Mouse (Mus musculus) myocyte (in vitro differentiated cells): ENCODE measurements around the gene Defb23.

Experiments
- CEBPB ChIP-seq: IDR thresholded peaks from 2 replicates; pipeline ENCODE4 v1.6.1; 2011; ENCODE audit warnings: mild to moderate bottlenecking, moderate library complexity; ENCODE audit not compliant: poor library complexity, insufficient read depth, severe bottlenecking
- E2F4 ChIP-seq: IDR thresholded peaks from one replicate; pipeline ENCODE4 v1.6.1; 2011; ENCODE audit warnings: mild to moderate bottlenecking, control low read depth, moderate library complexity; ENCODE audit not compliant: insufficient read depth
- MAX ChIP-seq: IDR thresholded peaks from one replicate; pipeline ENCODE4 v1.6.1; 2011; ENCODE audit warnings: low read depth, mild to moderate bottlenecking, control low read depth
- MYOD1 ChIP-seq, 3 experiments: IDR thresholded peaks; one replicate each; pipeline ENCODE4 v1.6.1; 2011; ENCODE audit warnings: control low read depth in 2 of 3, low read depth in 2 of 3, mild to moderate bottlenecking in 2 of 3, moderate library complexity in 1 of 3; ENCODE audit not compliant: insufficient read length in 2 of 3, control insufficient read depth in 1 of 3
- MYOG ChIP-seq, 3 experiments: IDR thresholded peaks; one replicate each; pipeline ENCODE4 v1.6.1; 2011; ENCODE audit warnings: control low read depth in 2 of 3, low read depth in 2 of 3, mild to moderate bottlenecking in 2 of 3; ENCODE audit not compliant: insufficient read length in 2 of 3, control insufficient read depth in 1 of 3, insufficient read depth in 1 of 3
- POLR2A ChIP-seq: IDR thresholded peaks from one replicate; pipeline ENCODE4 v1.6.1; 2011; ENCODE audit warnings: low read depth, mild to moderate bottlenecking, control low read depth, moderate library complexity; ENCODE audit not compliant: insufficient read length
- POLR2AphosphoS2 ChIP-seq: IDR thresholded peaks from one replicate; pipeline ENCODE4 v1.6.1; 2011; ENCODE audit warnings: low read depth, control low read depth; ENCODE audit not compliant: insufficient read length
- REST ChIP-seq: IDR thresholded peaks from one replicate; pipeline ENCODE4 v1.6.1; 2011; ENCODE audit warnings: mild to moderate bottlenecking, control low read depth, moderate library complexity; ENCODE audit not compliant: insufficient read depth, insufficient read length
- SRF ChIP-seq: IDR thresholded peaks from one replicate; pipeline ENCODE4 v1.6.1; 2011; ENCODE audit warnings: low read depth; ENCODE audit not compliant: control insufficient read depth, insufficient read length
- TCF12 ChIP-seq: IDR thresholded peaks from one replicate; pipeline ENCODE4 v1.6.1; 2011; ENCODE audit warnings: mild to moderate bottlenecking, control low read depth; ENCODE audit not compliant: poor library complexity, insufficient read depth, severe bottlenecking
- TCF3 ChIP-seq: IDR thresholded peaks from one replicate; pipeline ENCODE4 v1.6.1; 2011; ENCODE audit warnings: low read depth, control low read depth; ENCODE audit not compliant: insufficient read length
- USF1 ChIP-seq: IDR thresholded peaks from one replicate; pipeline ENCODE4 v1.6.1; 2011; ENCODE audit warnings: low read depth, mild to moderate bottlenecking, control low read depth, moderate library complexity

DNA sequence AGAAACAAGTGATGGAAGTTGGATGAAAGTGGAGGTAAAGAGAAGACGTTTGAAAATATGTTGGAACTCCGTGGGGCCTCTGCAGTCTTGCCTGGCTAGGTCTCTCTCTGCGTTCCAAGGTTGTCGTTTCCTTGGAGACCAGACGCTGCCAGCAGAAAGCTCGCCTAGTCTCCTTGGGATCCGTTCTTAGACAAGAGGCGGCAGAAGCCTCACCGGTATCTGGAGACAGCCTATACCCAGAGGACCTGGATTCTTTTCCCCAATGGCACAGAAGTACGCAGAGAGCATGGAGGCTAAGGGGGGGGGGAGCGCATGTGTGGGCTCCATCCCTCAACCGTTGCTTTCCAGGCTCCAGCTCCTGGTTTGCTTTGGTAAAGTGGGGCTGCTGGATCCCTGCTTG, 36.9 kb downstream of the Defb23 start:
- TF ChIP-seq SRF (no peak), USF1 (no peak), MYOG (IDR thresholded peaks at IDR 0.05; ENCODE audit: control insufficient read depth in 1 of 3, insufficient read depth in 1 of 3, insufficient read length in 2 of 3, low read depth in 2 of 3) (no peak), MAX (no peak), POLR2A (no peak), MYOD1 (IDR thresholded peaks at IDR 0.05; ENCODE audit: control insufficient read depth in 1 of 3, insufficient read length in 2 of 3, low read depth in 2 of 3) (no peak), TCF12 (no peak), E2F4 (no peak), POLR2AphosphoS2 (no peak), CEBPB (no peak), REST (no peak), TCF3 (no peak)
